Mouse (Mus musculus) heart, postnatal 10 days (tissue): ENCODE results near the gene Ano5. TPM values are rescaled to one million over a fixed set of nuclear protein-coding genes. Genes with fewer than 3 reads are reported as not detected.

Experiments used
- DNase-seq, 2 experiments: peaks; one replicate each; pipeline ENCODE4 v3.0.0; 2021
- intact Hi-C: fragments of 180-260 bp; cut with DNase I; formaldehyde crosslinking; loops from one replicate; pipeline ENCODE4 v1.15.1; 2025
- total RNA-seq, 2 experiments: library from RNA; stranded (reverse); gene quantifications; 2 replicates each; pipeline ENCODE4 v1.2.3; 2021

Ano5 gene
- under 1 TPM; 0.05 to 0.12 TPM for total RNA-seq

- intact Hi-C loops: no loop called here
- peak; percentile 17 to 32 for DNase-seq
These were observed at the start of gene Ano5 for GRCm38 (mm10) chr7:51510671-51511651. Gene Ano5 (plus strand): TSS chr7:51511029.

GRCm38 (mm10) chr7:51499396-51499795, 11.4 kb upstream of the Ano5 start:
- intact Hi-C loops: no loop called here
- DNase-seq: no peak

GRCm38 (mm10) chr7:51503940-51504339, 6.9 kb upstream of the Ano5 start:
- DNase-seq: no peak
- intact Hi-C loops: no loop called here

GRCm38 (mm10) chr7:51510147-51510546, 682 bp upstream of the Ano5 start:
- intact Hi-C loops: no loop called here
- DNase-seq: no peak

GRCm38 (mm10) chr7:51539344-51539743, 28.5 kb downstream of the Ano5 start:
- intact Hi-C loops: no loop called here
- DNase-seq: no peak

GRCm38 (mm10) chr7:51540736-51541135, 29.9 kb downstream of the Ano5 start:
- peak; percentile 1 to 5 for DNase-seq
- intact Hi-C loops: no loop called here

GRCm38 (mm10) chr7:51600021-51600420, 89.2 kb downstream of the Ano5 start:
- intact Hi-C loops: no loop called here
- DNase-seq: no peak

GRCm38 (mm10) chr7:51603741-51604140, 92.9 kb downstream of the Ano5 start:
- intact Hi-C loops: no loop called here
- no peak for DNase-seq

- DNase-seq: peak in 1 of 2 experiments; percentile 10
- intact Hi-C loops: no loop called here
These were observed 103.6 kb downstream of the Ano5 start for GRCm38 (mm10) chr7:51614404-51614803.

GRCm38 (mm10) chr7:51617941-51618340, 107.1 kb downstream of the Ano5 start:
- intact Hi-C loops: loop anchor here (1.0 kb wide), 1 partner anchor 354 kb away; no protein-coding TSS in a partner anchor
- peak in 1 of 2 experiments; percentile 6 for DNase-seq

GRCm38 (mm10) chr7:51618412-51618811, 107.6 kb downstream of the Ano5 start:
- DNase-seq: no peak
- intact Hi-C loops: loop anchor here (1.0 kb wide), 1 partner anchor 354 kb away; no protein-coding TSS in a partner anchor

GRCm38 (mm10) chr7:51619977-51620376, 109.1 kb downstream of the Ano5 start:
- intact Hi-C loops: loop anchor here (5.0 kb wide), 1 partner anchor 197 kb away; no protein-coding TSS in a partner anchor
- no peak for DNase-seq

GRCm38 (mm10) chr7:51621694-51622145, 110.9 kb downstream of the Ano5 start, which contains the start of gene Slc17a6:
Gene Slc17a6 (plus strand): TSS chr7:51622006.
- intact Hi-C loops: loop anchor here (5.0 kb wide), 1 partner anchor 196 kb away; no protein-coding TSS in a partner anchor
- peak; percentile 68 to 81 for DNase-seq

- intact Hi-C loops: loop anchor here (5.0 kb wide), 1 partner anchor 195 kb away; no protein-coding TSS in a partner anchor
- DNase-seq: no peak
These were observed 111.4 kb downstream of the Ano5 start for GRCm38 (mm10) chr7:51622196-51622595.

- no peak for DNase-seq
- intact Hi-C loops: loop anchor here (5.0 kb wide), 1 partner anchor 195 kb away; no protein-coding TSS in a partner anchor
These were observed 111.8 kb downstream of the Ano5 start for GRCm38 (mm10) chr7:51622666-51623065.

GRCm38 (mm10) chr7:51624336-51624897, 113.6 kb downstream of the Ano5 start:
- intact Hi-C loops: loop anchor here (5.0 kb wide), 1 partner anchor 193 kb away; no protein-coding TSS in a partner anchor

GRCm38 (mm10) chr7:51625161-51625560, 114.3 kb downstream of the Ano5 start:
- no peak for DNase-seq
- intact Hi-C loops: no loop called here

More at GRCm38 (mm10) chr7:51624336-51624897, 113.6 kb downstream of the Ano5 start:
- DNase-seq: no peak

GRCm38 (mm10) chr7:51625591-51626255, 114.9 kb downstream of the Ano5 start:
- DNase-seq: no peak
- intact Hi-C loops: no loop called here

GRCm38 (mm10) chr7:51626451-51627000, 115.7 kb downstream of the Ano5 start:
- intact Hi-C loops: no loop called here
- DNase-seq: no peak

- DNase-seq: no peak
- intact Hi-C loops: no loop called here
These were observed 116.3 kb downstream of the Ano5 start for GRCm38 (mm10) chr7:51627001-51627631.
